Mouse (Mus musculus): ENCODE measurements around the gene Gm5129. TPM values are rescaled to one million over a fixed set of nuclear protein-coding genes. Genes with fewer than 3 reads are reported as not detected.
A peak's percentile ranks its signal among the peaks of the same experiment; 100 is the strongest.
"Not testable (repeated sequence)": the region's sequence is repeated elsewhere in the genome, so short reads cannot be mapped to it uniquely, and the experiment has no call there.

The Gm5129 gene
- not detected in 2 replicates for polyA plus RNA-seq (2014; fragmentation: Nextera tagmentation; extraction: Ambion mirVana)

DNA sequence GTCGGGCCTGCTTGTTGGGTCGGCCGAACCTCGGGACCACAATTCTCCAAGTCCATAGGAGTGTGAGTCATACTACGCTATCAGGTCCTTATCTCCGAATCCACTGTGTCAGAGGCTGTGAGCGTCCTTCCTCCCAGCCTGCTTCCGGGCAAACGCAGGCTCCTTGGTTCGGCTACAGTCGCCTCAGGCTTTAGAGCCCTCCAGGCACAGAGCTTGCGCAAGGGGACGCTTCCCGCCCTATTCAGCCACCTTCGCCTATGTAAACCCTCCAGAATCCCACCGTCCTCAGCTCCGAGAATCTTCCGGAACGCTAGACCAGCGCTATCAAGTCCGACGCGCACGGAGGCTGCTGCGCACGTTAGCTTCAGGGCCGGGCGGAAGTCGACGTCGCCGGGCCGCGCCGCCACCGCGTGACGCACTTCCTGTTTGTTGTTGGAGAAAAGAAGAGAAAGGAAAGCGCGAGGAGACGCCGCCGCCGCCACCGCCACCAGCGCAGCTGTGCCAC is at the start of gene Gm5129, which contains the start of gene Dnajb6:
Gm5129 (minus strand) TSS at position 380 of the 505 bp plus-strand sequence.
Dnajb6 (plus strand) TSS at position 132 of the 505 bp plus-strand sequence.
- H3K36me3 ChIP-seq (ENCODE audit: control insufficient read depth, insufficient read depth, low read length) = no peaks in the 10 kb centered on the region
- H3K4me2 ChIP-seq = peak within 1 kb of the TSS; percentile 87
- peak within 1 kb of the TSS; percentile 97 for H3K27ac ChIP-seq (ENCODE audit: low read depth, low read length)
- H3K4me3 ChIP-seq (ENCODE audit: low read depth, low read length) = peak within 1 kb of the TSS; percentile 89
- no peaks in the 10 kb centered on the region for H3K9me3 ChIP-seq (replicated peaks; ENCODE audit: control insufficient read depth, low read length)
- under 1% methylated on average over 46 of the region's 46 CpGs for WGBS (ENCODE audit: insufficient replicate concordance)
- no peaks in the 10 kb centered on the region for H3K27me3 ChIP-seq (ENCODE audit: control insufficient read depth, insufficient read depth, low read length)
- peak within 1 kb of the TSS; percentile 91 for H3K9ac ChIP-seq (ENCODE audit: low read depth, low read length)
- peaks cover 21% of the 10 kb centered on the region for H3K4me1 ChIP-seq (ENCODE audit: control insufficient read depth, insufficient read depth, low read length)
- ATAC-seq (replicated peaks; ENCODE audit: insufficient number of reproducible peaks, low FRiP score, low TSS enrichment) = peak; percentile 90

DNA sequence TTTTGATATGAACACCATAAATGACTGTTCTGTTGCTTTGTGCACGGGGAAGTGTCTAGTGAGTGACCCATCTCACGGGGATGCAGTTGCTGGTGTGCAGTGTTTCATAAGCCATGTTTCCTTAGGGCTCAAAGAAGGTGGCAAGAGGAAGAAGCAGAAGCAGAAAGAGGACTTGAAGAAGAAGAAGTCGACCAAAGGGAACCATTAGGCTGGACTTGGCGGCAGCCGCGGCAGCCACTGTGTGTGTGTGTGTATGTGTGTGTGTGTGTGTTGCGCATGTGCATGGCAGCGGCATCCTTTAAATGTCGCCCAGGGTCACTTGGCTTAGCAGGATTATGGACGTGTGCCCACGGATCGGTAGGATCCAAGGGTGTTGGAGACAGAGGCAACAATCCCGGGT is 49.2 kb upstream of the Gm5129 start:
- not testable (repeated sequence) for H3K4me3 ChIP-seq (ENCODE audit: low read depth, low read length); H3K27ac ChIP-seq (ENCODE audit: low read depth, low read length); H3K9me3 ChIP-seq (replicated peaks; ENCODE audit: control insufficient read depth, low read length); H3K4me2 ChIP-seq; H3K4me1 ChIP-seq (ENCODE audit: control insufficient read depth, insufficient read depth, low read length); ATAC-seq (replicated peaks; ENCODE audit: insufficient number of reproducible peaks, low FRiP score, low TSS enrichment); H3K36me3 ChIP-seq (ENCODE audit: control insufficient read depth, insufficient read depth, low read length); H3K9ac ChIP-seq (ENCODE audit: low read depth, low read length); H3K27me3 ChIP-seq (ENCODE audit: control insufficient read depth, insufficient read depth, low read length)
- 91% methylated on average over 9 of the region's 13 CpGs for WGBS (ENCODE audit: insufficient replicate concordance)

GRCm38 (mm10) chr5:29782261-29782660 is 46.5 kb upstream of the Gm5129 start:
- H3K4me3 ChIP-seq (ENCODE audit: low read depth, low read length) = no peak overlapping the region

GRCm38 (mm10) chr5:29779733-29780132 is 44.0 kb upstream of the Gm5129 start:
- H3K9me3 ChIP-seq (replicated peaks; ENCODE audit: control insufficient read depth, low read length); H3K4me3 ChIP-seq (ENCODE audit: low read depth, low read length); H3K4me1 ChIP-seq (ENCODE audit: control insufficient read depth, insufficient read depth, low read length); H3K27ac ChIP-seq (ENCODE audit: low read depth, low read length); H3K27me3 ChIP-seq (ENCODE audit: control insufficient read depth, insufficient read depth, low read length); H3K9ac ChIP-seq (ENCODE audit: low read depth, low read length); ATAC-seq (replicated peaks; ENCODE audit: insufficient number of reproducible peaks, low FRiP score, low TSS enrichment); H3K4me2 ChIP-seq; H3K36me3 ChIP-seq (ENCODE audit: control insufficient read depth, insufficient read depth, low read length): not testable (repeated sequence)
- 68% methylated on average over 8 of the region's 9 CpGs for WGBS (ENCODE audit: insufficient replicate concordance)

More at GRCm38 (mm10) chr5:29782261-29782660, 46.5 kb upstream of the Gm5129 start:
- Histone ChIP-seq H3K36me3 (ENCODE audit: control insufficient read depth, insufficient read depth, low read length) (peaks cover 9% of the 10 kb centered on the region), H3K4me2 (no peak overlapping the region), H3K9me3 (replicated peaks; ENCODE audit: control insufficient read depth, low read length) (no peaks in the 10 kb centered on the region), H3K27ac (ENCODE audit: low read depth, low read length) (no peak overlapping the region), H3K27me3 (ENCODE audit: control insufficient read depth, insufficient read depth, low read length) (no peaks in the 10 kb centered on the region), H3K4me1 (ENCODE audit: control insufficient read depth, insufficient read depth, low read length) (no peaks in the 10 kb centered on the region), H3K9ac (ENCODE audit: low read depth, low read length) (no peak overlapping the region)
- WGBS (ENCODE audit: insufficient replicate concordance) = 97% methylated on average over 3 of the region's 3 CpGs
- no peak for ATAC-seq (replicated peaks; ENCODE audit: insufficient number of reproducible peaks, low FRiP score, low TSS enrichment)

- Histone ChIP-seq H3K27me3 (ENCODE audit: control insufficient read depth, insufficient read depth, low read length) (no peaks in the 10 kb centered on the region), H3K4me1 (ENCODE audit: control insufficient read depth, insufficient read depth, low read length) (peaks cover 8% of the 10 kb centered on the region), H3K27ac (ENCODE audit: low read depth, low read length) (no peak overlapping the region), H3K4me3 (ENCODE audit: low read depth, low read length) (no peak overlapping the region), H3K36me3 (ENCODE audit: control insufficient read depth, insufficient read depth, low read length) (peaks cover 9% of the 10 kb centered on the region), H3K4me2 (no peak overlapping the region), H3K9me3 (replicated peaks; ENCODE audit: control insufficient read depth, low read length) (no peaks in the 10 kb centered on the region), H3K9ac (ENCODE audit: low read depth, low read length) (no peak overlapping the region)
- 88% methylated on average over 6 of the region's 6 CpGs for WGBS (ENCODE audit: insufficient replicate concordance)
- no peak for ATAC-seq (replicated peaks; ENCODE audit: insufficient number of reproducible peaks, low FRiP score, low TSS enrichment)
Observed at GRCm38 (mm10) chr5:29778029-29778428, 42.3 kb upstream of the Gm5129 start.

- H3K27me3 ChIP-seq (ENCODE audit: control insufficient read depth, insufficient read depth, low read length) = no peaks in the 10 kb centered on the region
- no peak overlapping the region for H3K9ac ChIP-seq (ENCODE audit: low read depth, low read length)
- H3K4me2 ChIP-seq = no peak overlapping the region
- H3K27ac ChIP-seq (ENCODE audit: low read depth, low read length) = 0 out of 2 replicates have a peak overlapping the region, but pooled peaks have one; percentile 22
- peaks cover 20% of the 10 kb centered on the region for H3K4me1 ChIP-seq (ENCODE audit: control insufficient read depth, insufficient read depth, low read length)
- no peak for ATAC-seq (replicated peaks; ENCODE audit: insufficient number of reproducible peaks, low FRiP score, low TSS enrichment)
- H3K36me3 ChIP-seq (ENCODE audit: control insufficient read depth, insufficient read depth, low read length) = peaks cover 3% of the 10 kb centered on the region
- H3K4me3 ChIP-seq (ENCODE audit: low read depth, low read length) = no peak overlapping the region
- WGBS (ENCODE audit: insufficient replicate concordance) = 68% methylated on average over 5 of the region's 5 CpGs
- no peaks in the 10 kb centered on the region for H3K9me3 ChIP-seq (replicated peaks; ENCODE audit: control insufficient read depth, low read length)
Observed at GRCm38 (mm10) chr5:29775437-29775836, 39.7 kb upstream of the Gm5129 start.

DNA sequence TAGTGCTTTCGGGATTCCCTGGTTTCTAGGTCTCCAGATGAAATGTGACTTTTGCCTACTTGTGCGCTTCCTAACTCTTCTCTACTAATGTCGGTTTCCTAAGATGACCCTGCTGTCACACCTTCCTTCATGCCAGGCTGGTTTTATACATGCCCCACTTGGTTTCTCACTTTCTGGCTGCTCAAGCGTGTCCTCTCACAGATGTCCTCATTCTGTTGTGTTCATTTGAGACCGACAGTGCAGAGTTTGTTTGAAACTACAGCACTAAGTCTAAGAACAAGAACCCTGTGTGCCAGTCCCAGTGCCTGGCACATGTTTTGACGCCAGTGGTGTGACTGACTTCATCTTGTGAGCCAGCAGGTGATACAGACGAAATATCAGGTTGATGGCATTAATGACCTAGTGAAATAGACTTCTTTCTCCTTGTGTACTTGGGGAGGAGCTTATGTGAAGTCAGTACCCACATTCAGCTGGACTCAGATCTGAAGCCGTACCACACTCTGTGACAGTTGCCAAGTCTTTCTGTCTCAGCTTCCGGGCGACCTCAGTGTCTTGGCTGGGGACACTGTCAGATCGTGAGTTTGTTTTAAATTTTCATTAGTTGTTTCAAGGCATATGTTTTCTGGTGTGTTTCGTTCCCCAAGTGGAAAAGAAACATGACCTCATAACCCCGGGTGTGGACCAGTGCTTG is 37.9 kb upstream of the Gm5129 start:
- H3K27me3 ChIP-seq (ENCODE audit: control insufficient read depth, insufficient read depth, low read length) = no peaks in the 10 kb centered on the region
- no peak overlapping the region for H3K4me2 ChIP-seq
- H3K27ac ChIP-seq (ENCODE audit: low read depth, low read length) = no peak overlapping the region
- no peak overlapping the region for H3K9ac ChIP-seq (ENCODE audit: low read depth, low read length)
- ATAC-seq (replicated peaks; ENCODE audit: insufficient number of reproducible peaks, low FRiP score, low TSS enrichment) = no peak
- H3K9me3 ChIP-seq (replicated peaks; ENCODE audit: control insufficient read depth, low read length) = no peaks in the 10 kb centered on the region
- H3K4me3 ChIP-seq (ENCODE audit: low read depth, low read length) = no peak overlapping the region
- H3K36me3 ChIP-seq (ENCODE audit: control insufficient read depth, insufficient read depth, low read length) = peaks cover 3% of the 10 kb centered on the region
- 89% methylated on average over 13 of the region's 13 CpGs for WGBS (ENCODE audit: insufficient replicate concordance)
- peaks cover 20% of the 10 kb centered on the region for H3K4me1 ChIP-seq (ENCODE audit: control insufficient read depth, insufficient read depth, low read length)

GRCm38 (mm10) chr5:29772651-29773330 is 37.1 kb upstream of the Gm5129 start:
- no peak for ATAC-seq (replicated peaks; ENCODE audit: insufficient number of reproducible peaks, low FRiP score, low TSS enrichment)

More at GRCm38 (mm10) chr5:29772651-29773330, 37.1 kb upstream of the Gm5129 start:
- peaks cover 20% of the 10 kb centered on the region for H3K4me1 ChIP-seq (ENCODE audit: control insufficient read depth, insufficient read depth, low read length)
- H3K4me2 ChIP-seq = no peak overlapping the region
- H3K9ac ChIP-seq (ENCODE audit: low read depth, low read length) = no peak overlapping the region
- no peaks in the 10 kb centered on the region for H3K9me3 ChIP-seq (replicated peaks; ENCODE audit: control insufficient read depth, low read length)
- H3K36me3 ChIP-seq (ENCODE audit: control insufficient read depth, insufficient read depth, low read length) = peaks cover 3% of the 10 kb centered on the region
- H3K4me3 ChIP-seq (ENCODE audit: low read depth, low read length) = no peak overlapping the region
- WGBS (ENCODE audit: insufficient replicate concordance) = 67% methylated on average over 4 of the region's 4 CpGs
- H3K27me3 ChIP-seq (ENCODE audit: control insufficient read depth, insufficient read depth, low read length) = no peaks in the 10 kb centered on the region
- H3K27ac ChIP-seq (ENCODE audit: low read depth, low read length) = no peak overlapping the region
